Mouse (Mus musculus): ENCODE results near the gene Il4ra. TPM values are rescaled to one million over a fixed set of nuclear protein-coding genes. Genes with fewer than 3 reads are reported as not detected.

The Il4ra gene
- 5.1 and 5.2 TPM in 2 replicates for polyA plus RNA-seq (2015; fragmentation: Nextera tagmentation; extraction: Ambion mirVana)

- Histone ChIP-seq H3K27me3 (ENCODE audit: control insufficient read depth, insufficient read depth, low read depth, low read length) (peaks cover 7% of the 10 kb centered on the region), H3K4me1 (ENCODE audit: control insufficient read depth, insufficient read depth, low read length) (peaks cover 4% of the 10 kb centered on the region; the same call in 1 of the 2 replicates), H3K9ac (ENCODE audit: low read depth, low read length) (peak within 1 kb of the TSS; percentile 65), H3K4me3 (ENCODE audit: low read depth, low read length) (peak within 1 kb of the TSS; percentile 52), H3K36me3 (ENCODE audit: control insufficient read depth, insufficient read depth, low read length) (no peaks in the 10 kb centered on the region), H3K4me2 (ENCODE audit: low read length) (peak within 1 kb of the TSS; percentile 89), H3K27ac (ENCODE audit: low read length) (no peak within 1 kb of the TSS), H3K9me3 (replicated peaks; ENCODE audit: control insufficient read depth, low read length, poor library complexity, severe bottlenecking) (no peaks in the 10 kb centered on the region)
- 2% methylated on average over 52 of the region's 52 CpGs for WGBS
- ATAC-seq = peak; percentile 81
These were observed at the start of gene Il4ra for GRCm38 (mm10) chr7:125551766-125552709. TSS of gene Il4ra (plus strand) at chr7:125552120.

GRCm38 (mm10) chr7:125503374-125504092 is 48.4 kb upstream of the Il4ra start:
- H3K9ac ChIP-seq (ENCODE audit: low read depth, low read length) = no peak overlapping the region
- ATAC-seq = no peak
- H3K27me3 ChIP-seq (ENCODE audit: control insufficient read depth, insufficient read depth, low read depth, low read length) = no peaks in the 10 kb centered on the region
- no peaks in the 10 kb centered on the region for H3K36me3 ChIP-seq (ENCODE audit: control insufficient read depth, insufficient read depth, low read length)
- H3K9me3 ChIP-seq (replicated peaks; ENCODE audit: control insufficient read depth, low read length, poor library complexity, severe bottlenecking) = no peaks in the 10 kb centered on the region
- H3K27ac ChIP-seq (ENCODE audit: low read length) = no peak overlapping the region
- 88% methylated on average over 5 of the region's 5 CpGs for WGBS
- H3K4me2 ChIP-seq (ENCODE audit: low read length) = no peak overlapping the region
- no peak overlapping the region for H3K4me3 ChIP-seq (ENCODE audit: low read depth, low read length)
- H3K4me1 ChIP-seq (ENCODE audit: control insufficient read depth, insufficient read depth, low read length) = no peaks in the 10 kb centered on the region

GRCm38 (mm10) chr7:125504618-125505017 is 47.3 kb upstream of the Il4ra start:
- Histone ChIP-seq H3K36me3 (ENCODE audit: control insufficient read depth, insufficient read depth, low read length) (no peaks in the 10 kb centered on the region), H3K27ac (ENCODE audit: low read length) (no peak overlapping the region), H3K4me2 (ENCODE audit: low read length) (no peak overlapping the region), H3K9ac (ENCODE audit: low read depth, low read length) (no peak overlapping the region), H3K4me3 (ENCODE audit: low read depth, low read length) (no peak overlapping the region), H3K4me1 (ENCODE audit: control insufficient read depth, insufficient read depth, low read length) (no peaks in the 10 kb centered on the region), H3K27me3 (ENCODE audit: control insufficient read depth, insufficient read depth, low read depth, low read length) (no peaks in the 10 kb centered on the region), H3K9me3 (replicated peaks; ENCODE audit: control insufficient read depth, low read length, poor library complexity, severe bottlenecking) (no peaks in the 10 kb centered on the region)
- ATAC-seq = no peak
- 92% methylated on average over 5 of the region's 5 CpGs for WGBS

- Histone ChIP-seq H3K4me1 (ENCODE audit: control insufficient read depth, insufficient read depth, low read length) (no peaks in the 10 kb centered on the region), H3K9me3 (replicated peaks; ENCODE audit: control insufficient read depth, low read length, poor library complexity, severe bottlenecking) (no peaks in the 10 kb centered on the region), H3K27me3 (ENCODE audit: control insufficient read depth, insufficient read depth, low read depth, low read length) (no peaks in the 10 kb centered on the region), H3K9ac (ENCODE audit: low read depth, low read length) (no peak overlapping the region), H3K36me3 (ENCODE audit: control insufficient read depth, insufficient read depth, low read length) (no peaks in the 10 kb centered on the region), H3K27ac (ENCODE audit: low read length) (no peak overlapping the region), H3K4me2 (ENCODE audit: low read length) (no peak overlapping the region), H3K4me3 (ENCODE audit: low read depth, low read length) (no peak overlapping the region)
- 86% methylated on average over 10 of the region's 10 CpGs for WGBS
- ATAC-seq = no peak
These were observed 46.4 kb upstream of the Il4ra start for GRCm38 (mm10) chr7:125505568-125505967.

- Histone ChIP-seq H3K36me3 (ENCODE audit: control insufficient read depth, insufficient read depth, low read length) (no peaks in the 10 kb centered on the region), H3K4me1 (ENCODE audit: control insufficient read depth, insufficient read depth, low read length) (no peaks in the 10 kb centered on the region), H3K4me2 (ENCODE audit: low read length) (no peak overlapping the region), H3K27ac (ENCODE audit: low read length) (no peak overlapping the region), H3K9me3 (replicated peaks; ENCODE audit: control insufficient read depth, low read length, poor library complexity, severe bottlenecking) (no peaks in the 10 kb centered on the region), H3K27me3 (ENCODE audit: control insufficient read depth, insufficient read depth, low read depth, low read length) (no peaks in the 10 kb centered on the region), H3K9ac (ENCODE audit: low read depth, low read length) (no peak overlapping the region), H3K4me3 (ENCODE audit: low read depth, low read length) (no peak overlapping the region)
- WGBS = 85% methylated on average over 2 of the region's 2 CpGs
- ATAC-seq = no peak
These were observed 44.6 kb upstream of the Il4ra start for GRCm38 (mm10) chr7:125507279-125507678.

GRCm38 (mm10) chr7:125511432-125511831 is 40.5 kb upstream of the Il4ra start:
- H3K36me3 ChIP-seq (ENCODE audit: control insufficient read depth, insufficient read depth, low read length) = no peaks in the 10 kb centered on the region
- no peak overlapping the region for H3K27ac ChIP-seq (ENCODE audit: low read length)
- H3K4me2 ChIP-seq (ENCODE audit: low read length) = no peak overlapping the region
- no peaks in the 10 kb centered on the region for H3K4me1 ChIP-seq (ENCODE audit: control insufficient read depth, insufficient read depth, low read length)
- H3K9ac ChIP-seq (ENCODE audit: low read depth, low read length) = no peak overlapping the region
- no peaks in the 10 kb centered on the region for H3K9me3 ChIP-seq (replicated peaks; ENCODE audit: control insufficient read depth, low read length, poor library complexity, severe bottlenecking)
- H3K27me3 ChIP-seq (ENCODE audit: control insufficient read depth, insufficient read depth, low read depth, low read length) = no peaks in the 10 kb centered on the region
- no peak overlapping the region for H3K4me3 ChIP-seq (ENCODE audit: low read depth, low read length)
- 89% methylated on average over 5 of the region's 5 CpGs for WGBS
- ATAC-seq = no peak

- Histone ChIP-seq H3K27me3 (ENCODE audit: control insufficient read depth, insufficient read depth, low read depth, low read length) (no peaks in the 10 kb centered on the region), H3K4me3 (ENCODE audit: low read depth, low read length) (no peak overlapping the region), H3K27ac (ENCODE audit: low read length) (no peak overlapping the region), H3K4me2 (ENCODE audit: low read length) (no peak overlapping the region), H3K36me3 (ENCODE audit: control insufficient read depth, insufficient read depth, low read length) (no peaks in the 10 kb centered on the region), H3K9ac (ENCODE audit: low read depth, low read length) (no peak overlapping the region), H3K9me3 (replicated peaks; ENCODE audit: control insufficient read depth, low read length, poor library complexity, severe bottlenecking) (no peaks in the 10 kb centered on the region), H3K4me1 (ENCODE audit: control insufficient read depth, insufficient read depth, low read length) (no peaks in the 10 kb centered on the region)
- WGBS = 72% methylated on average over 2 of the region's 2 CpGs
- ATAC-seq = no peak
These were observed 40.1 kb upstream of the Il4ra start for GRCm38 (mm10) chr7:125511852-125512251.

- Histone ChIP-seq H3K27ac (ENCODE audit: low read length) (no peak overlapping the region), H3K4me3 (ENCODE audit: low read depth, low read length) (no peak overlapping the region), H3K4me1 (ENCODE audit: control insufficient read depth, insufficient read depth, low read length) (no peaks in the 10 kb centered on the region), H3K9ac (ENCODE audit: low read depth, low read length) (no peak overlapping the region), H3K36me3 (ENCODE audit: control insufficient read depth, insufficient read depth, low read length) (no peaks in the 10 kb centered on the region), H3K9me3 (replicated peaks; ENCODE audit: control insufficient read depth, low read length, poor library complexity, severe bottlenecking) (no peaks in the 10 kb centered on the region), H3K27me3 (ENCODE audit: control insufficient read depth, insufficient read depth, low read depth, low read length) (no peaks in the 10 kb centered on the region), H3K4me2 (ENCODE audit: low read length) (no peak overlapping the region)
- ATAC-seq = no peak
- WGBS = 65% methylated on average over 5 of the region's 5 CpGs
These were observed 36.7 kb upstream of the Il4ra start for GRCm38 (mm10) chr7:125515081-125515853.
